Mouse (Mus musculus) lung, embryonic 16.5 days (tissue): Measurements from ENCODE around the gene Ccr6. TPM values are rescaled to one million over a fixed set of nuclear protein-coding genes. Genes with fewer than 3 reads are reported as not detected.

ENCODE experiments used
- ATAC-seq: fragments of 200-750 bp; cut with Nextera tagmentation; 2 replicates; pipeline ENCODE4 v1.8.0; 2017; ENCODE audit warnings: low read depth, mild to moderate bottlenecking, moderate library complexity
- H3K27ac ChIP-seq: fragments of 300-500 bp; sonication (generic); 2 replicates; pipeline ENCODE4 v1.5.1; 2014; ENCODE audit warnings: mild to moderate bottlenecking, control low read depth, low read length
- H3K27me3 ChIP-seq: fragments of 300-500 bp; sonication (generic); 2 replicates; pipeline ENCODE4 v1.6.1; 2014; ENCODE audit warnings: low read depth, low read length, mixed read lengths; ENCODE audit not compliant: control insufficient read depth, insufficient read depth
- H3K36me3 ChIP-seq: fragments of 300-500 bp; sonication (generic); 2 replicates; pipeline ENCODE4 v1.6.1; 2014; ENCODE audit warnings: low read length; ENCODE audit not compliant: control insufficient read depth, insufficient read depth
- H3K4me1 ChIP-seq: fragments of 300-500 bp; sonication (generic); replicated peaks from 2 replicates; pipeline ENCODE4 v1.6.1; 2014; ENCODE audit warnings: low read length, mixed read lengths; ENCODE audit not compliant: control insufficient read depth, insufficient read depth
- H3K4me2 ChIP-seq: fragments of 300-500 bp; sonication (generic); 2 replicates; pipeline ENCODE4 v1.6.1; 2014; ENCODE audit warnings: low read depth, low read length, control low read depth
- H3K4me3 ChIP-seq: fragments of 300-500 bp; sonication (generic); 2 replicates; pipeline ENCODE4 v1.5.1; 2014; ENCODE audit warnings: mild to moderate bottlenecking, low read length, control low read depth
- H3K9ac ChIP-seq: fragments of 300-500 bp; sonication (generic); 2 replicates; pipeline ENCODE4 v1.6.1; 2014; ENCODE audit warnings: low read length, control low read depth
- H3K9me3 ChIP-seq: fragments of 300-500 bp; sonication (generic); 2 replicates; pipeline ENCODE4 v1.6.1; 2016; ENCODE audit warnings: low read length; ENCODE audit not compliant: control insufficient read depth
- WGBS: fragments of 180-500 bp; shearing (Covaris S2); extraction: QIAGEN DNeasy Blood & Tissue Kit; methylation state at CpG from one replicate; pipeline ENCODE4 v1.1.7; 2014; 5-methylcytosine and 5-hydroxymethylcytosine counted together
- polyA plus RNA-seq: library from polyadenylated mRNA; unstranded; fragments of >200 nt; fragmentation: Nextera tagmentation; extraction: Ambion mirVana; gene quantifications from 2 replicates; pipeline ENCODE4 v1.2.1, GENCODE M21; 2015

Gene Ccr6
- polyA plus RNA-seq, 1 experiment from 2014 or later, result 0.23 TPM

DNA sequence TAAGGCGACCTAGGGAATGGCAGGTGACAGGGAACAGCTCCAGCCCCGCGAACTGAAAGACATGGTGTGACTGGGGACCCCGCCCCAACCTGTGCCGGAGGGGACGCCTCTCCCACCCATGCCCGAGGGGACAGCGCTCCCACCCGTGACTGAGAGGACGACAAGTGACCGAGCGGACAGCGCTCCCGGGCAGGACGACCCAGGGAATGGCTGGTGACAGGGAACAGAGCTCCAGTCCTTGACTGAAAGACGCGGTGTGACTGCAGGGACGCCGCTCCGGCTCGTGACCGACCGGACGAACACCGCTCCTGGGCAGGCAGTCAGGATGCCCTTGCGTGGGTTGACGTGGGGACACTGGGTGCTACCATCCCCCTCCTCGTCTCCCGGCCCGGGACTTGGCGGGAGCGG lies 48.4 kb downstream of the Ccr6 start:
- H3K4me3 ChIP-seq, result peak overlapping the region; percentile 90
- WGBS, result under 1% methylated on average over 32 of the region's 32 CpGs
- no peaks in the 10 kb centered on the region for H3K27me3 ChIP-seq
- H3K4me1 ChIP-seq, result peaks cover 4% of the 10 kb centered on the region; the same call in 1 of the 2 replicates
- peak overlapping the region; percentile 93 for H3K4me2 ChIP-seq
- H3K9me3 ChIP-seq, result no peaks in the 10 kb centered on the region
- peak overlapping the region; percentile 92 for H3K9ac ChIP-seq
- ATAC-seq, result peak; percentile 6; the same call in 1 of the 2 replicates
- no peaks in the 10 kb centered on the region for H3K36me3 ChIP-seq
- H3K27ac ChIP-seq, result peak overlapping the region; percentile 88; the same call in 1 of the 2 replicates

DNA sequence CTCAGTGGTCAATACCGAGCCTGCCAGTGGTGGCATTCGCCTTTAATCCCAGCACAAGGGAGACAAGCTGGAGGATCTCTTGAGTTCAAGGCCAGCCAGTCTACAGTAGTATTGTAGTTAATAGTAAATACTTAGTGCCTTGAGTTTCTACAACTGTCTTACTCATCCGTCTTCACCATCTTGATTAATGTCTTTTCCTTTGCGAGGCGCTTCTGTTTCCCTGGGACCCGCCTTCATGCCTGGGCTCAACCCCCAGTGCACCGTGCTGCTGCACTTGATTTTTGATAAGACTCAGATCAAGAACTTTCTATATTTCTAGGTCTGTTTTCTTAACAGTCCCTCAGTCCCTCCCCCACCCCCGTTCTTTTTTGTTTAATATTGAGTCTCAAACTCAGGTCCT lies 49.2 kb downstream of the Ccr6 start:
- no peaks in the 10 kb centered on the region for H3K27me3 ChIP-seq
- ATAC-seq, result no peak
- 0 out of 2 replicates have a peak overlapping the region, but pooled peaks have one; percentile 92 for H3K9ac ChIP-seq
- peak overlapping the region; percentile 90; the same call in 1 of the 2 replicates for H3K4me3 ChIP-seq
- peaks cover 4% of the 10 kb centered on the region; the same call in 1 of the 2 replicates for H3K4me1 ChIP-seq
- H3K27ac ChIP-seq, result no peak overlapping the region
- peak overlapping the region; percentile 93 for H3K4me2 ChIP-seq
- no peaks in the 10 kb centered on the region for H3K36me3 ChIP-seq
- H3K9me3 ChIP-seq, result no peaks in the 10 kb centered on the region
- 24% methylated on average over 8 of the region's 8 CpGs for WGBS

DNA sequence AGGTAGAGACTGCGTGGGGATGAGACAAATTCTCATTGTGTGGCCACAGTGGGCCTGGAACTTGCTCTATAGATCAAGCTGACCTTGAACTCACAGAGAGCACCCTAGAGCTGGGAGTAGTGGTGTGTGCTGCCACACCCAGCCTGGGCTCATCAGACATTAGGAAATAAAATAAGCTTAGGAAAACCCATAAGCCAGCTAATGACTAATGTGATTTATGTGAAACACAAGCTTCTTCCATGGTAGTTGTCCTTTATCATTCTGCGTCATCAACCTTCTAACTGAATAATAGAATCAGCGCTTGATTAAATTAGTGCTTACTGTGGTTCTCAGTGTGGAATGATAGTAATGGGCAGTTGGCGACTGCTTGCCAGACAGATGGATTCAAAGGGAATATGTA lies 51.1 kb downstream of the Ccr6 start:
- Histone ChIP-seq H3K4me1 (peaks cover 4% of the 10 kb centered on the region; the same call in 1 of the 2 replicates), H3K36me3 (no peaks in the 10 kb centered on the region), H3K27me3 (no peaks in the 10 kb centered on the region), H3K27ac (no peak overlapping the region), H3K4me2 (no peak overlapping the region), H3K9ac (no peak overlapping the region), H3K9me3 (no peaks in the 10 kb centered on the region), H3K4me3 (no peak overlapping the region)
- ATAC-seq, result no peak
- WGBS, result 89% methylated on average over 4 of the region's 4 CpGs

DNA sequence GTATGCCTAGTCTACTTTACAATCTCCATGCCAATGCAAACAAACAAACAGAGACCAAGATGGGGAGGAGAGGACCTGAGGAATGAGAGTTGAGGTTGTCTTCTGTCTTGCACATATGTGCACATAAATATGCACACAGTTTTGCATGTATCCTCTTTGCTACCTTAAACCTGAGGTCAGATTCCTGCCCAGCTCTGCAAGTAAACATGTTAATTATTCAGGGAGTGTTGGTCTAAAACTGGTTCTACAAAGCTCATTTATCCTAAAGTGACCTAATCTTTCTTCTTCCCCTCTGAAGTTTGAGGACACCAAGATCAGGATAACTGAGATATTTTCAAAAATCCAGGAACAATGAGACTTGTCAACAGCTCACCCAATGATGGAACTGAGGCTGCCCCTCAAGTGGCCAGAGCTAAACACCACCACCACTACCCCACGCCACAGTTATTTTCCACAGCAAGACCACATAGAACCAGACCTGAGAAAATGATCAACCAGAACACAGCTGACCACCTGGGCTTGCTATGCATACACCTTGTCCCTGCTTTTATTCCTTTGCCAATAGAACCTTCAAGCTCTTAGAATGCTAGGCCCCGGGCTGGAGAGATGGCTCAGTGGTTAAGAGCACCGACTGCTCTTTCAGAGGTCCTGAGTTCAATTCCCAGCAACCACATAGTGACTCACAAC lies 54.3 kb downstream of the Ccr6 start:
- Histone ChIP-seq H3K27ac (no peak overlapping the region), H3K4me2 (no peak overlapping the region), H3K9me3 (no peaks in the 10 kb centered on the region), H3K36me3 (no peaks in the 10 kb centered on the region), H3K27me3 (no peaks in the 10 kb centered on the region), H3K9ac (no peak overlapping the region), H3K4me1 (peaks cover under 1% of the 10 kb centered on the region; the same call in 1 of the 2 replicates), H3K4me3 (no peak overlapping the region)
- WGBS, result 95% methylated on average over 3 of the region's 3 CpGs
- no peak for ATAC-seq

DNA sequence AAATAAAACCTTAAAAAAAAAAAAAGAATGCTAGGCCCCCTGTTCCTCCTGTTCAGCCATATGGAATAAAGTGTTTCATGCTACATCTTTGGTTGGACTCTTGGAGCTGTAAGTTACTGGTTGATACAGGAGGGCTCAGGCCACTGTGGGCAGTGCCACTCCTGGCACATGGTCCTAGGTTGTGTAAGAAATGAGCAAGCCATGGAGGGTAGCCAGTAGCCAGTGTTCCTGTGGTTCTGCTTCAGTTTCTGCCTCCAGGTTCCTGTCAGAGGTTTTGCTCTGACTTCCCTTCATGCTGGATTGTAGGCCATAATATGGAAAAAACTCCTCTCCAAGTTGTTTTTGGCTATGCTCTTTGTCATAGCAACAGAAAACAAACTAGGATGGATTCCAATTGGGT lies 54.9 kb downstream of the Ccr6 start:
- Histone ChIP-seq H3K4me3 (no peak overlapping the region), H3K9ac (no peak overlapping the region), H3K4me2 (no peak overlapping the region), H3K27me3 (no peaks in the 10 kb centered on the region), H3K9me3 (no peaks in the 10 kb centered on the region), H3K4me1 (no peaks in the 10 kb centered on the region), H3K36me3 (no peaks in the 10 kb centered on the region), H3K27ac (no peak overlapping the region)
- no peak for ATAC-seq

DNA sequence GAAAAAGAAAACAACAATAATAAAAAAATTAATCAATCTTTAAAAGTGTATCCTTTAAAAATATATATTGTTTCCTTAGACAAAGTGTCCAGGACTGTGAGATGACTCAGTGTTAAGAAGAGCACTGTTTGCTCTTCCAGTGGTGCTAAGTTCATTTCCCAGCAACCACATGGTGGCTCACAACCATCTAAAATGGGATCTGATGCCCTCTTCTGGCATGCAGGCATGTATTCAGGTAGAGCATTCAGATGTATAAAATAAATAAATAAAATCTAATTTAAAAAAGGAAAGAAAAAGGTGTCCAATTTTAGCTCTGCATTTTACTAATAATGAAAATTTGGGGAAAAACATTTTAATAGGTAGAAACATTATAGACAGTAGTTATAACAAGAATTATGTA lies 60.0 kb downstream of the Ccr6 start:
- Histone ChIP-seq H3K36me3 (no peaks in the 10 kb centered on the region), H3K27me3 (no peaks in the 10 kb centered on the region), H3K9me3 (no peaks in the 10 kb centered on the region), H3K9ac (no peak overlapping the region), H3K27ac (no peak overlapping the region), H3K4me2 (no peak overlapping the region), H3K4me1 (no peaks in the 10 kb centered on the region), H3K4me3 (no peak overlapping the region)
- no peak for ATAC-seq

DNA sequence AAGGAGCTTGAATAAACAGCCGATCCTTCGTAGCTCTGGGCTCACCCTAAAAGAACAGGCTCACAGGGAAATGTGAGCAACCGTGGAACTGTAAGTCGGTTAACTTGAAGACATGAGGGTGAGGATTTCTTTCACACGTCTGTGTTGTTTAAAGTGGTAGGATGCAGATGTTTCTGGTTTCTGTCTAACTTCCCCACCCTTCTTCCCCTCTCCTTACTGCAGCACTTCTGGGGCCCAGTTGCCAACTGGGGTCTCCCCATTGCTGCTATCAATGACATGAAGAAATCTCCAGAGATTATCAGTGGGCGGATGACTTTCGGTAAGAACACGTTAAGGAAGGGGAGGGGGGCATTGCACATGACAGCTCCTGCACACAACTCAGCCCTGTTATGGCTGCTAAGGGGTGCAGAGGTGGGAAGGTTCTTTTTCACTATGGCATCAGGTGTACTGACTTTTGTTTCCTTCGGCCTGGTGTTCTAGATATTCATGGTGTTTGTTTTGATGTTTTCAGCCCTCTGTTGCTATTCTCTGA lies 60.5 kb downstream of the Ccr6 start:
- no peak for ATAC-seq
- H3K27ac ChIP-seq, result no peak overlapping the region
- H3K4me1 ChIP-seq, result no peaks in the 10 kb centered on the region
- H3K27me3 ChIP-seq, result no peaks in the 10 kb centered on the region
- no peaks in the 10 kb centered on the region for H3K9me3 ChIP-seq
- H3K36me3 ChIP-seq, result no peaks in the 10 kb centered on the region
- H3K4me2 ChIP-seq, result no peak overlapping the region
- no peak overlapping the region for H3K4me3 ChIP-seq
- 83% methylated on average over 9 of the region's 9 CpGs for WGBS
- H3K9ac ChIP-seq, result no peak overlapping the region

DNA sequence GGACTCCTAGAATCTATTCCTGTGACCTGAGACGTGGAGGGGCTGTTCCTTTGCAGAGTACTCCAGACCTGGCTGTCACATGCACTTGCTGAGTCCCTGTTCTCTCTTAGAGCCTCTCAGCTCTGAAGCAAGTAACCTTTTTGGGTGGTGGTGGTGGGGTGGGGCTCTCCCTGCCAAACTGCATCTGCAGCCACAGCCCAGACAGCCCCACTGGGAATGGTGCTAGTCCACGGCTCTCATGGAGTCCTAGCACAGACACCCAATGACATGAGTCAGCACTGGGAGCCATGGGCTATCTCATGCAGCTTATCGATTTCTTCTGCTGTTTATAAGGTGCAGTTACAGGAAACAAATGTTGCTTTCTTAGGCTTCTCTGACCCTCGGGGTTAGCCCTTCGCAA lies 61.9 kb downstream of the Ccr6 start:
- Histone ChIP-seq H3K36me3 (no peaks in the 10 kb centered on the region), H3K27ac (no peak overlapping the region), H3K27me3 (no peaks in the 10 kb centered on the region), H3K4me3 (no peak overlapping the region), H3K9ac (no peak overlapping the region), H3K4me1 (no peaks in the 10 kb centered on the region), H3K9me3 (no peaks in the 10 kb centered on the region), H3K4me2 (no peak overlapping the region)
- 78% methylated on average over 5 of the region's 5 CpGs for WGBS
- ATAC-seq, result no peak

DNA sequence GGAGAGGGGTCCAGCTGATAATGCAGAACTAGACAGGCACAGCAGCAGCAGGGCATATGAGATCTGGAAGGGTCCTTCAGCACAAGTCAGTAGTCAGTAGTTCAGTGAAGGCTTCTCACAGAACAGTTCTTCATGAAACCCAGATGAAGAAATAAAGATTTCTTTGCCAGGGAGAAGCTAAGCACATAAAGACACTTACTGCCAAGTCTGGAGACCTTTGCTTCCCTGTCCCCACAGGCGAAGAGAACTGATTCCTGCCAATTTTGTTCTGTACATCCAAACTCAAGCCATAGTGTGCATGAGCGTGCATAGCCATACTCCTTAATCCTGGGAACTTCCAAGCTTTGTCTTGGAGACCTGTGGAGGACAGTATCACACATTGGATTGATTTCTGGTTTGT lies 62.4 kb downstream of the Ccr6 start:
- Histone ChIP-seq H3K27me3 (no peaks in the 10 kb centered on the region), H3K9me3 (no peaks in the 10 kb centered on the region), H3K9ac (no peak overlapping the region), H3K4me3 (no peak overlapping the region), H3K4me2 (no peak overlapping the region), H3K4me1 (no peaks in the 10 kb centered on the region), H3K27ac (no peak overlapping the region), H3K36me3 (no peaks in the 10 kb centered on the region)
- 92% methylated on average over 2 of the region's 2 CpGs for WGBS
- ATAC-seq, result no peak
